Mouse (Mus musculus) liver, embryonic 14.5 days (tissue): ENCODE measurements at regions not wholly inside any gene's neighbourhood (a gene's known extent, or its start where the extent isn't known, plus 50 kb on each side); places are given as distances from the start of the nearest gene placed in this dataset.

Experiments used
- CTCF ChIP-seq: IDR thresholded peaks from 2 replicates; pipeline ENCODE4 v1.5.1; 2016; ENCODE audit warnings: antibody characterized with exemption, low read depth, control low read depth
- EP300 ChIP-seq: IDR thresholded peaks from 2 replicates; pipeline ENCODE4 v1.6.1; 2016; ENCODE audit warnings: antibody characterized with exemption, low read depth

DNA sequence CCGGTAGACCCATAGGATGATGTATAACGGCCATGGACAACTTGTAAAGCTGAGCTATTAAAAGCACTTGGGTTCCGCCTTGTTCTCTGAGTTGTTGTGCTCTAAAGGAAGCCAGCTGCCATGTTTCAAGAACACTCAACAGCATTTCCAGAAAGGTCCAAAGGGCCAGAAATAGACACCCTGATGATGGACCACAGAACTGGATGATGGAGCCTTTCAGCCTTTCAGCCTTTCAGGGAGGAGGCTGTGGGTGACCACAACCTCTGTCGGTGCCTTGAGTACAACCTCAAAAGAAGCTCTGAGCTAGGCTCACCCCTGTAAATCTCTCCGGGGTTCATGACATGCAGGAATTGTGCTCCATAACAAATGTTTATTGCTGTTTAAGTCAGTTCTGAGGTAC, 259.3 kb downstream of the Sv2b start:
- TF ChIP-seq EP300 (no peak), CTCF (no peak)
